Mouse (Mus musculus): ENCODE measurements around the gene Prss41.
A peak's percentile ranks its signal among the peaks of the same experiment; 100 is the strongest.

Prss41 gene

DNA sequence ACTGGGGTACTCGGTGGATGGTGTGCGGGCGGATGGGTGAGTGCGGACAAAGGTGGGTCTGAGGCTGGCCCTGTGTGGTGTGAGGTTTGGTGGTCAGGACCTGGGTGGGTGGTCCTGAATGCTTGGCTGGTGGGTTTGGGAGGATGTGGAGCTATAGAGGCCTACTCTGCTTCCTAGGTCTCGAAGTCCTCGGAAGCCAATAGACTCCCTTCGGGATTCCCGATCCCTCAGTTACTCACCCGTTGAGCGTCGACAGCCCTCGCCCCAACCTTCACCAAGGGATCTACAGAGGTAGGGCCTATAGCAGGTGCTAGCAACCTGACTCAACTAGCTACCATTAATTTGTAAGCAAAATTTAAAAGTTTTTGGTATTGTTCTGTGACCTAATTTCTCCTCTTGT lies 20.4 kb downstream of the Prss41 start:
- no peak for DNase-seq

- no peak for DNase-seq
These were observed 21.0 kb downstream of the Prss41 start for GRCm38 (mm10) chr17:23823018-23823417.

GRCm38 (mm10) chr17:23822094-23822493 lies 21.9 kb downstream of the Prss41 start:
- no peak for DNase-seq

GRCm38 (mm10) chr17:23820731-23821130 lies 23.2 kb downstream of the Prss41 start:
- no peak for DNase-seq

DNA sequence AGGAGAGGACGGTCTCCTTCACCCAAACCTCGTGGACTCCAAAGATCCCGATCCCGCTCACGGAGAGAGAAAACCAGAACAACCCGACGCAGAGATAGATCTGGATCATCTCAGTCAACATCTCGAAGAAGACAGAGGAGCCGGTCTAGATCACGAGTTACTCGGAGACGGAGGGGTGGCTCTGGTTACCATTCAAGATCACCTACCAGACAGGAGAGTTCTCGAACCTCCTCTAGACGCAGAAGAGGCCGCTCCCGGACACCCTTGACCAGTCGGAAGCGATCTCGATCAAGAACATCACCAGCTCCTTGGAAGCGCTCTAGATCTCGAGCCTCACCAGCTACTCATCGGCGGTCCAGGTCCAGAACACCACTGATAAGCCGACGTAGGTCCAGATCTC lies 24.7 kb downstream of the Prss41 start:
- DNase-seq = no peak

- no peak for DNase-seq
These were observed 25.4 kb downstream of the Prss41 start for GRCm38 (mm10) chr17:23818579-23818978.

DNA sequence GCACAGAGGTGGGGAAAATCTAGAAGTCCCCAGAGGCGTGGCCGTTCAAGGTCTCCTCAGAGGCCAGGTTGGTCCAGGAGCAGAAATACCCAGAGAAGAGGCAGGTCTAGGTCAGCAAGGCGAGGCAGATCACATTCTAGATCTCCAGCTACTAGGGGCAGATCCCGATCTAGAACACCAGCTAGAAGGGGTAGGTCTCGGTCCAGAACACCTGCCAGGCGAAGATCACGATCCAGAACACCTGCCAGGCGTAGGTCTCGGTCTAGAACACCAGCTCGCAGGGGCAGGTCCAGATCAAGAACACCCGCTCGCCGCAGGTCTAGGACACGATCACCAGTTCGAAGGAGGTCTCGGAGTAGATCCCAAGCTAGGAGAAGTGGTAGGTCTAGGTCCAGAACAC lies 28.3 kb downstream of the Prss41 start:
- DNase-seq = no peak

- no peak for DNase-seq
These were observed 36.1 kb downstream of the Prss41 start for GRCm38 (mm10) chr17:23807918-23808317.

DNA sequence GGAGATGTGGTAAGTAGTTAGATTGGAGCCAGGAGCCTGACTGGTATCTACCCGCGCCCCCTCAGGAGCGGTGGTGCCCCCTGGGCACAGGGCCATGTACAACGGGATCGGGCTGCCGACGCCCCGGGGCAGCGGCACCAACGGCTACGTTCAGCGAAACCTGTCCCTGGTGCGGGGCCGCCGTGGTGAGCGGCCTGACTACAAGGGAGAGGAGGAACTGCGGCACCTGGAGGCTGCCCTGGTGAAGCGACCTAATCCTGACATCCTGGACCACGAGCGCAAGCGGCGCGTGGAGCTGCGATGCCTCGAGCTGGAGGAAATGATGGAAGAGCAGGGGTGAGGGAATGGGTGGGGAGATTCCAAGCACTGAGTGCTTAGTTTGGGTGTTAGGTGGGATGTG lies 37.1 kb downstream of the Prss41 start:
- DNase-seq = peak; percentile 68

DNA sequence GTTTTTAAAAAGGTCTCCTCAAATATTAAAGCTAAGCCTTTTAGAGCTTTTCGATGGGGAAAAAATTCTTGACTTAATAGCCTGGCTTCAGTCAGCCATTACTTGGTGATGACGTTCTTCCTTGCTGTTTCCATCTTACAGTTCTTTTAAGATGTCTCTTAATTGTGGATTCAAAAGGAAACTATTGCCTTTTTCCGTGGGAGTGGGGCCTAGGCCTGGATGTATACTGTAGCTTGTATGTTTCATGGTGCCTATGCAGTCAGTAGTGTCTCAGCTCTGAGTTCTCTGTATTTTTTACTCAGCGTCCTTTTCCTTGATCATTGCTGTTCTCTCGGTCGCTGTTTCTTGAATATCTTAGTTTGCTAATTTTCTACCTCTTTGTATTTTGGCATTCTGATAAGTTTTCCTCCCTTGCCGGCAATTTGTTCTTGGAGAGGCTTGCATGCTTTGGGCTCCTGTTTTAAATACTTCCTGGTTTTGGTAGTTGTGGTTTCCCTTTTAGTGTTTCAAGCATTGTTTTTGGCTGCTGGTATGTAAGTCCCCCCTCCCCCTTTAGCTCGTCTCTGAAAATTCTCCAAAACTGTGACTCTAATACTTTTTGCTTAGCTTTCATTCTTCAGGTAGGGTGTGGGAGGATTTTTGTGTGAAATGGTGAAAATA lies 39.4 kb downstream of the Prss41 start:
- DNase-seq = no peak

GRCm38 (mm10) chr17:23803366-23804041 lies 40.5 kb downstream of the Prss41 start:
- peak; percentile 87 for DNase-seq

DNA sequence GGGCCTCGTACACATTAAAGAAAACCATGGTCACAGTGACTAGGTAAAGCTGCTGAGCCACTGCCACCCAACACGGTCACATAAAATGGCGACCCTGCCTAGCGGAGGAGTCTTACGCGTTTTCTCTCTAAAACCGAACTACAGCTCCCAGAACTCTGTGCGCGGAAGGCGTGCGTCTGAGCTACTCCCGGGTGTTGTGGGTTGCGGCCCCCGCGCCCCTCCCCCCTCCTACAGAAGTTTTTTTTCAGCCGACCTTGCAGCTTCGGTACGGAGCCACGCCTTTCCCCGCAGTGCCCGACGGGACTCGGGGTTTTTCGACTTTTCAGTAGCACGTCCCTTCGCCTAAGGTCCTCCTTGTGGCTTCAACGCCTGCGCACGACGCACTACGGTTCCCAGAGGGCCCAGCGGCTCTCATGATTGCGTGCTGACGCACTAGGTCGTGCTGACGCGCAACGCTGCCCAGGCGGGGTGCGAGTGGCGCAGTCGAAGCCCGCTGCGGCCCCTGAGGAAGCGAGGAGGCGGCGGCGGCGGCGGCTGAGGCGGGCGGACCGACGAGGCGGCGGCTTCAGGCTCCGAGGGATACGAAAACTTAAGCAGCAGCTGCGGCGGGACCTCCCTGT lies 41.1 kb downstream of the Prss41 start:
- DNase-seq = peak; percentile 100

- DNase-seq = peak; percentile 68
These were observed 42.3 kb downstream of the Prss41 start for GRCm38 (mm10) chr17:23801627-23802026.

GRCm38 (mm10) chr17:23797316-23797715 lies 46.7 kb downstream of the Prss41 start:
- no peak for DNase-seq

GRCm38 (mm10) chr17:23795323-23795722 lies 48.6 kb downstream of the Prss41 start:
- peak; percentile 11 for DNase-seq

DNA sequence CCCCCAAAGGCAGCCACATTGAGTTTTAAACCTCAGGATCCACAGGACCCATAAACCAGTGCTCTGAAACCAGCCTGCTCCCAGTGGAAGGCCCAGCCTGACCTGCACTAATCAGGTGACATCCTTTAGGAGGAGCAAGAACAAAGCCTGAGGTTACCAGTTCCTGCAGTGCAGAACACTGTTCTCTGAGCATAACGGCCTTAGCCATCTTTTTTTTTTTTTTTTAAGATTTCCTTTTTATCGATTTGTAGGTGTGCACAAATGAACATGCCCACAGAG lies 53.0 kb downstream of the Prss41 start:
- no peak for DNase-seq

- peak; percentile 70 for DNase-seq
These were observed 53.5 kb downstream of the Prss41 start, which contains the start of gene Srrm2 for GRCm38 (mm10) chr17:23790269-23791078. TSS of gene Srrm2 (plus strand) at chr17:23790532.

- DNase-seq = no peak
These were observed 54.2 kb downstream of the Prss41 start for GRCm38 (mm10) chr17:23789749-23790268.

DNA sequence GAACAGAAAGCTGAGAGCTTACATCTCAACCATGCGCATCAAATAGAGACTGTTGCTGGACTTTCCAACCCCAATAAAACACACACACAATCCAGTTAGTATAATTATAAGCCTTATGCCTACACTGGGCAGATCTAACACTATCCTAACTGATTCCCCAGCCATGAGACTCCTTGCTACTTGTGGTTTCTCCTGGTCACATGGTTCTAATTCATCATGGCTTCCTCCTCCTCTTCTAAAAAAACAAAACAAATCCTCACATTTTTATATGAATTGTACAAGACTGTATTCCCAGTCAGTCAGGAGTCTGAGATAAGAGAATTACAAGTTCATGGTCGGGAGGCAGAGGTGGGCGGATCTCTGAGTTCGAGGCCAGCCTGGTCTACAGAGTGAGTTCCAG lies 55.0 kb downstream of the Prss41 start:
- DNase-seq = no peak
